Mouse (Mus musculus) heart, adult 2 months (tissue): ENCODE results near the gene Grk4.
"Not testable (repeated sequence)": the region's sequence is repeated elsewhere in the genome, so short reads cannot be mapped to it uniquely, and the experiment has no call there.

Source experiments
- CTCF ChIP-seq: fragments of 200-600 bp; IDR thresholded peaks from 2 replicates; pipeline ENCODE4 v1.8.1; 2022; ENCODE audit warnings: antibody characterized with exemption, mild to moderate bottlenecking, moderate library complexity
- EP300 ChIP-seq: fragments of 200-500 bp; IDR thresholded peaks from 2 replicates; pipeline ENCODE4 v1.6.1; 2011; ENCODE audit warnings: low read depth, low read length, control low read depth; ENCODE audit not compliant: insufficient read depth

- TF ChIP-seq CTCF, EP300: not testable (repeated sequence)
Observed at GRCm38 (mm10) chr5:34714371-34714770, 54.2 kb downstream of the Grk4 start.
